Mouse (Mus musculus) limb, embryonic 12.5 days (tissue): ENCODE measurements around the gene BC029722. TPM values are rescaled to one million over a fixed set of nuclear protein-coding genes. Genes with fewer than 3 reads are reported as not detected.

Source experiments
- ATAC-seq: fragments of 200-750 bp; cut with Nextera tagmentation; 2 replicates; pipeline ENCODE4 v1.8.0; 2017; ENCODE audit warnings: low read depth, moderate TSS enrichment; ENCODE audit not compliant: insufficient number of reproducible peaks, insufficient read depth, low FRiP score, low TSS enrichment
- H3K27ac ChIP-seq: fragments of 300-500 bp; sonication (generic); 2 replicates; pipeline ENCODE4 v1.5.1; 2016; ENCODE audit warnings: mild to moderate bottlenecking, moderate library complexity
- H3K27me3 ChIP-seq: fragments of 300-500 bp; sonication (generic); 2 replicates; pipeline ENCODE4 v1.6.1; 2016; ENCODE audit warnings: mild to moderate bottlenecking, moderate library complexity
- H3K36me3 ChIP-seq: fragments of 300-500 bp; sonication (generic); 2 replicates; pipeline ENCODE4 v1.6.1; 2016; ENCODE audit warnings: mild to moderate bottlenecking, moderate library complexity
- H3K4me1 ChIP-seq: fragments of 300-500 bp; sonication (generic); replicated peaks from 2 replicates; pipeline ENCODE4 v1.6.1; 2016
- H3K4me2 ChIP-seq: fragments of 300-500 bp; sonication (generic); 2 replicates; pipeline ENCODE4 v1.6.1; 2016; ENCODE audit warnings: mild to moderate bottlenecking, moderate library complexity
- H3K4me3 ChIP-seq: fragments of 300-500 bp; sonication (generic); replicated peaks from 2 replicates; pipeline ENCODE4 v1.5.1; 2016; ENCODE audit warnings: mild to moderate bottlenecking
- H3K9ac ChIP-seq: fragments of 300-500 bp; sonication (generic); replicated peaks from 2 replicates; pipeline ENCODE4 v1.6.1; 2016; ENCODE audit warnings: mild to moderate bottlenecking, moderate library complexity
- H3K9me3 ChIP-seq: fragments of 300-500 bp; sonication (generic); 2 replicates; pipeline ENCODE4 v1.6.1; 2016; ENCODE audit warnings: mild to moderate bottlenecking, moderate library complexity
- WGBS: fragments of 180-500 bp; shearing (Covaris S2); methylation state at CpG from one replicate; pipeline ENCODE4 v1.1.7; 2016; 5-methylcytosine and 5-hydroxymethylcytosine counted together
- polyA plus RNA-seq: library from polyadenylated mRNA; unstranded; fragments of >200 nt; fragmentation: Nextera tagmentation; extraction: Ambion mirVana; gene quantifications from 2 replicates; pipeline ENCODE4 v1.2.1, GENCODE M21; 2016

BC029722 gene
- polyA plus RNA-seq, 1 experiment from 2014 or later: 13.5 TPM

DNA sequence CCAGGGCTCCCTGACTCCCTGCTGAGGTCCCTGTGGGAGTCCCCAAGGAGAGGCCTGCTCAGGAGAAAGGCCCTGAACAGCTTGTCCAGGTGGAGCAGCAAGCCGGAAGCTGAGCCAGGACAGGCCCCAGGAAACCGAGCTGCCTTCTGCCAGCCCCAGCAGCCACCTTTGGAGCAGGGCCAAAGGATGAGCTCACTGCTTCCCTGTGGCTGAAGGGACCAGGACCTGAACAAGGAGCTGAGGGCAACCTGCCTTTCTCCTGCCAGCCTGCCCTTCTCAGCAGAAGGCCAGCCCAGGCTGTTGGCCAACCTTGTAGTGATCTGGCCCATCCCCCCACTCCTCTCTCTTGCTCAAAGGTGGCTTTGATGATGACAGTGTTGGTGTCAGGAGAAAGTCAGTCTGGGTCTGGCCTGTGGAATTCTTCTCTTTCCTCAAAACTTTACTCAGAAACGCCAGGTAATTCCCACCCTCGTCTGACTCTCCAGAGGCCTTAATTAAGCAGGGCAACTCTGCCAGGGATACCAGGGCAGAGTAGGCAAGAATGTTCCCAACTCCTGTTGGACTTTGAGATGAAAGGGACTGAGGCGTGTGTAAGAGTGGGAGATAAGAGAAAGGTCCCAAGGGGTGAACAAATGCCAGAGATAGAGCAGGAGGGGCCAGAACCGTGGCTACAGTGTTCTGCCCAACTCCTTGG is 13.8 kb downstream of the BC029722 start:
- no peaks in the 10 kb centered on the region for H3K36me3 ChIP-seq
- H3K9me3 ChIP-seq: no peaks in the 10 kb centered on the region
- no peak overlapping the region for H3K4me3 ChIP-seq
- peaks cover 4% of the 10 kb centered on the region; the same call in 1 of the 2 replicates for H3K27me3 ChIP-seq
- H3K9ac ChIP-seq: no peak overlapping the region
- H3K4me1 ChIP-seq: no peaks in the 10 kb centered on the region
- no peak overlapping the region for H3K4me2 ChIP-seq
- ATAC-seq: no peak
- H3K27ac ChIP-seq: no peak overlapping the region
- whole genome bisulfite sequencing: 46% methylated on average over 6 of the region's 6 CpGs

- Histone ChIP-seq H3K4me1 (no peaks in the 10 kb centered on the region), H3K9ac (no peak overlapping the region), H3K4me2 (no peak overlapping the region), H3K27ac (no peak overlapping the region), H3K9me3 (no peaks in the 10 kb centered on the region), H3K4me3 (no peak overlapping the region), H3K36me3 (no peaks in the 10 kb centered on the region), H3K27me3 (0 out of 2 replicates have a peak, but pooled peaks cover 4% of the 10 kb centered on the region)
- no peak for ATAC-seq
- 69% methylated on average over 5 of the region's 5 CpGs for WGBS
These were observed 15.2 kb downstream of the BC029722 start for GRCm38 (mm10) chr2:155804053-155804452.

DNA sequence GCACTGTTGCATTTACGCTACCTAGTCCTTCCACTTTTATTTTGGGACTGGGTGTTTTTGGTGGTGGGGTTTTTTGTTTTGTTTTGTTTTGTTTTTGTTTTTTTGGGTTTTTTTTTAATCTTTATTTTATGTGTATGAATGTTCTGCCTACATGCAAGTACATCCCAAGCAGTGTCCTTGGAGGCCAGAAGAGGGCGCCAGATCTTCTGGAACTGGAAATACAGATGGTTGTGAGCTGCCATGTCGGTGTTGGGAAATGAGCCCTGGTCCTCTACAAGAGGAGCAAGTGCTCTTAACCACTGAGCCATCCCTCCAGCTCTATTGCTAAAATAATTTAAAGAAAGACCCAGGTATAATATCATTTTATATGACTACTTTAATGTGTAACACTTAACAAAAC is 16.5 kb downstream of the BC029722 start:
- H3K27ac ChIP-seq: no peak overlapping the region
- no peak overlapping the region for H3K4me3 ChIP-seq
- no peaks in the 10 kb centered on the region for H3K9me3 ChIP-seq
- 0 out of 2 replicates have a peak, but pooled peaks cover 4% of the 10 kb centered on the region for H3K27me3 ChIP-seq
- no peak overlapping the region for H3K9ac ChIP-seq
- H3K4me1 ChIP-seq: no peaks in the 10 kb centered on the region
- no peaks in the 10 kb centered on the region for H3K36me3 ChIP-seq
- H3K4me2 ChIP-seq: no peak overlapping the region
- ATAC-seq: no peak
- 59% methylated on average over 3 of the region's 3 CpGs for WGBS

GRCm38 (mm10) chr2:155798613-155799012 is 20.6 kb downstream of the BC029722 start:
- Histone ChIP-seq H3K36me3 (no peaks in the 10 kb centered on the region), H3K27ac (no peak overlapping the region), H3K9me3 (no peaks in the 10 kb centered on the region), H3K9ac (no peak overlapping the region), H3K27me3 (no peaks in the 10 kb centered on the region), H3K4me3 (no peak overlapping the region), H3K4me1 (no peaks in the 10 kb centered on the region), H3K4me2 (no peak overlapping the region)
- no peak for ATAC-seq
- 62% methylated on average over 3 of the region's 3 CpGs for WGBS

GRCm38 (mm10) chr2:155794674-155795445 is 24.4 kb downstream of the BC029722 start:
- Histone ChIP-seq H3K36me3 (no peaks in the 10 kb centered on the region), H3K27me3 (peaks cover 2% of the 10 kb centered on the region; the same call in 1 of the 2 replicates), H3K4me3 (no peak overlapping the region), H3K27ac (no peak overlapping the region), H3K9ac (no peak overlapping the region), H3K4me2 (no peak overlapping the region), H3K9me3 (no peaks in the 10 kb centered on the region), H3K4me1 (peaks cover 7% of the 10 kb centered on the region; the same call in 1 of the 2 replicates)
- ATAC-seq: no peak
- WGBS: 81% methylated on average over 12 of the region's 12 CpGs

DNA sequence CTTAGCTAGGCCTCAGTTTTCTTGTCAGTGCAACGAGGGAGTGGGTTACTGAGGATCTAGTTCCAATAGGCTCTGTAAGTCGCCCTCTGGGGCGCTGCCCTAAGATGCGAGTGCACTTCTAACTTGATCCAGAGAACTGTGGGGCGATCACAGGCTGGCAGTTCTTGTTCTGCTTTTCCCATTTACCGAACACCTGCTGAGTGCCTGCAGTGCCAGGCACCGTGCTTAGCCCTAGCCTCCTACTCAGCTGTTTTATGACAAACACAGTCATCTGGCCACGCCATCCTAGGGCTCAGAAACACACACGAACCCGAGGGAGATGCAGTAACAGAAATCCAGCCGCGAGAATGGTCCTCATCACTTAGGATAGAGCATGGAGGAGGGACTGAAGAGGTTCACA is 26.3 kb downstream of the BC029722 start:
- Histone ChIP-seq H3K9me3 (no peaks in the 10 kb centered on the region), H3K9ac (no peak overlapping the region), H3K27me3 (peaks cover 11% of the 10 kb centered on the region), H3K4me1 (peaks cover 7% of the 10 kb centered on the region; the same call in 1 of the 2 replicates), H3K27ac (no peak overlapping the region), H3K36me3 (no peaks in the 10 kb centered on the region), H3K4me2 (peak overlapping the region; percentile 44), H3K4me3 (no peak overlapping the region)
- WGBS: 21% methylated on average over 12 of the region's 12 CpGs
- ATAC-seq: no peak

DNA sequence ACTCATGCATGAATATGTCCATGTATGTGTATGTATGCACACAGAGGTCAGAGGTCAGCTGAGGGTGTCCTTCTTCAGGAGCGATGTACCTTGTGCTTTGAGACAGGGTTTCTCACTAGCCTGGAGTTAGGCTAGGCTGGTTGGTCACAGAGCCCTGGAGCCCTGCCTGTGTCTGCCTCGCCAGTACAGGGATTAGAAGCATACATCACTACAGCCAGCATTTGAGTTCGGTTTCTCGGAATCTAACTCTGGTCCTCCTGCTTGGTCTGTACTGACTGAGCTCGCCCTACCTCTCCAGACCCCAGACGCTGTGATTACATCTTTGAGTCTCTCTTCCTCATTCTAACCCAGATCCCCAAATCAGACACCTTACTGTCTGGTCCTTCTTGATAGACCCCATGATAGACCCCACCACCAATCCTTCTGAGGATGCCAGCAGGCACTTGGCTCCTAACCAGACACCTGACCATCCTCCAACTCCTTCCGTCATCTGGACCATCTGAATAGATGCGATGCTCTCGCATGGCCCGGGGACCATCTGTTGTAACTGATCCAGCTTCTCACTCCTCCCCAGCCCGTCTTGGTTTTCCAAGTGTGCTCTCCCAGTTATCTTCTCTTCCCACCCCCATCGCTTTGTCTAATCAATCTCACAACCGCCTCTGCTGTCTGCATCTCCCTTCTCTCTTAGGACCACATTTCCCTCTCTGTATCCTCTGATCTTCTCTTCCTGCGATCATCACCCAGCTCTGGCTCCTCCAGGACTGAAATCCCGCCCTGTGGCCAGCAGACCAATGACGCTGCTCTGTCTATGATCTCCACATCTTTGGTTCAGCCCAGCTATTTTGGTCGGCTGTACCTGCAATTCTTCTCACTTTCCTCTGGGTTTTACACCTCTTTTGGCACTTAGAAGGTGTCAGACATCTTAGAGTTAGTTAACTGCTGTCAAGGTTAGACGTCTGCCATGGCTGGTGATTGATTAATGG is 31.0 kb downstream of the BC029722 start:
- Histone ChIP-seq H3K27ac (no peak overlapping the region), H3K4me3 (no peak overlapping the region), H3K9me3 (no peaks in the 10 kb centered on the region), H3K36me3 (no peaks in the 10 kb centered on the region), H3K27me3 (peaks cover 17% of the 10 kb centered on the region), H3K4me2 (no peak overlapping the region), H3K4me1 (peaks cover 5% of the 10 kb centered on the region; the same call in 1 of the 2 replicates), H3K9ac (no peak overlapping the region)
- no peak for ATAC-seq
- whole genome bisulfite sequencing: 59% methylated on average over 18 of the region's 18 CpGs

DNA sequence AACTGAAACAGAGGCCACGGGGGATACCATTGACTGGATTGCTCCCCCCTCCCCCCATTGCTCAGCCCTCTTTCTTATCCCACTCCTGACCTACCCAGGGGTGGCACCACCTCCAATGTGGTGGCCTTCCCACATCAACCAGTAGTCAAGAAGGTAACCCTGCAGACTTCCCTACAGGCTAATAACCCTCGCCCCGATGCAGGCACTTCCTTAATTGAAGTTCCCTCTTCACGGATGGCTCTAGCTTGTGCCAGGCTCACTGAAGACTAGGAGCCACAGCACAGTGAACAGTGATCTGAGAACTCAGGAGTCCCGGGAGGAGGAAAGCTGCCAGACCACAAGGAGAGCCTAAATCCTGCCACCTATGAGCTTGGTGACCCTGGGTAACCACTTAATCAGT is 32.3 kb downstream of the BC029722 start:
- H3K36me3 ChIP-seq: no peaks in the 10 kb centered on the region
- no peak for ATAC-seq
- H3K4me1 ChIP-seq: no peaks in the 10 kb centered on the region
- H3K4me3 ChIP-seq: no peak overlapping the region
- 72% methylated on average over 5 of the region's 5 CpGs for WGBS
- no peak overlapping the region for H3K27ac ChIP-seq
- H3K27me3 ChIP-seq: peaks cover 17% of the 10 kb centered on the region
- H3K9me3 ChIP-seq: no peaks in the 10 kb centered on the region
- no peak overlapping the region for H3K4me2 ChIP-seq
- H3K9ac ChIP-seq: no peak overlapping the region

- H3K4me1 ChIP-seq: no peaks in the 10 kb centered on the region
- H3K4me2 ChIP-seq: no peak overlapping the region
- H3K36me3 ChIP-seq: no peaks in the 10 kb centered on the region
- no peaks in the 10 kb centered on the region for H3K9me3 ChIP-seq
- no peak overlapping the region for H3K27ac ChIP-seq
- ATAC-seq: no peak
- 80% methylated on average over 6 of the region's 6 CpGs for WGBS
- H3K4me3 ChIP-seq: no peak overlapping the region
- H3K9ac ChIP-seq: no peak overlapping the region
- H3K27me3 ChIP-seq: peaks cover 20% of the 10 kb centered on the region
These were observed 34.7 kb downstream of the BC029722 start for GRCm38 (mm10) chr2:155784534-155784933.

DNA sequence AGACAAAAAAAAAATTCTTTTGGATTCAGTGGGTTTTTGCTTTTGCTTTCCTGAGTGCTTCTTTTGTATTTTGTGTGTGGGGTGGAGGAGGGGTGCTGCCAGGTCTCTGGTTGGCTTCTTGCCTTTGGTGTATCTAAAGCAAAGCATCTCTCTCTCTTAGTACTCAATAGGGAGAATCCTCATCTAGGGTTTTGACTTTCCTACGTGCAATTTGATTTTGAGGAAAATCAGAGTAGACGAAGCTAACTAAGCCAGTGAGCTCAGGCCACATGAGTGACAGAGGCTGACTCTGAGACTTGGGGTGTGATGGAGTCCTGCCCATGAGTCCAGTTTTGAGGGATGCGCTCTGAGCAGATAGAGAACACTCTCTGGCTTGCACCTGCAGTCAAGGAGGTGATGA is 39.7 kb downstream of the BC029722 start:
- no peak overlapping the region for H3K9ac ChIP-seq
- no peak for ATAC-seq
- H3K4me2 ChIP-seq: no peak overlapping the region
- 80% methylated on average over 3 of the region's 3 CpGs for WGBS
- no peak overlapping the region for H3K27ac ChIP-seq
- peaks cover 7% of the 10 kb centered on the region; the same call in 1 of the 2 replicates for H3K4me1 ChIP-seq
- no peaks in the 10 kb centered on the region for H3K36me3 ChIP-seq
- H3K4me3 ChIP-seq: no peak overlapping the region
- H3K9me3 ChIP-seq: no peaks in the 10 kb centered on the region
- peaks cover 47% of the 10 kb centered on the region for H3K27me3 ChIP-seq

- Histone ChIP-seq H3K4me3 (no peak overlapping the region), H3K27me3 (peaks cover 50% of the 10 kb centered on the region), H3K36me3 (no peaks in the 10 kb centered on the region), H3K27ac (no peak overlapping the region), H3K4me2 (no peak overlapping the region), H3K9me3 (no peaks in the 10 kb centered on the region), H3K4me1 (peaks cover 7% of the 10 kb centered on the region; the same call in 1 of the 2 replicates), H3K9ac (no peak overlapping the region)
- WGBS: 33% methylated on average over 6 of the region's 7 CpGs
- no peak for ATAC-seq
These were observed 40.2 kb downstream of the BC029722 start for GRCm38 (mm10) chr2:155779066-155779465.
